Mouse (Mus musculus): ENCODE results near the gene Adamtsl3. TPM values are rescaled to one million over a fixed set of nuclear protein-coding genes. Genes with fewer than 3 reads are reported as not detected.
A peak's percentile ranks its signal among the peaks of the same experiment; 100 is the strongest.
"Not testable (repeated sequence)": the region's sequence is repeated elsewhere in the genome, so short reads cannot be mapped to it uniquely, and the experiment has no call there.

Gene Adamtsl3
- total RNA-seq, 1 experiment from 2014 or later: 0.10 TPM

GRCm38 (mm10) chr7:82395751-82396512, 60.4 kb downstream of the Adamtsl3 start:
- no peak for ATAC-seq (replicated peaks in 1 of 2; ENCODE audit: insufficient read depth in 1 of 2, low FRiP score in 2 of 2, low TSS enrichment in 1 of 2, low read depth in 1 of 2, poor library complexity in 2 of 2, severe bottlenecking in 2 of 2)

DNA sequence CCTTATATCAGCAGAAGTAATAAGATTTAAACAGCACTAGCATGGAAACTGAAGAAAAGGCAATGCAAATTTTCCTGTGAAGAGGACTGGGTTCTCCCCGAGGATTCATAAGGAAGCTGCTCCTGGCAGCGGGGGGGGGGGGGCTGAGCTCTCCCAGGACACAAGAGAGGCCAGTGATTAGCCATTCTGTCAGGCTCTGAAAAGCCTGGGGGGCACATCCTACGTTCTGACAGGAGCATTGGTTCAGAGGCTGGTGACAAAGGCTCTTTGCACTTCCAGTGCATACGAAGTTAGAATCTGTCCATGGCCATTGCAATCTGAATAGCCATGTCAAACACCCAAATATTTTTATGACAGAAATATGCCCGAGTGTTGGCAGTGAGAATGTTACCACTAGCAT, 61.4 kb downstream of the Adamtsl3 start:
- ATAC-seq (replicated peaks in 1 of 2; ENCODE audit: insufficient read depth in 1 of 2, low FRiP score in 2 of 2, low TSS enrichment in 1 of 2, low read depth in 1 of 2, poor library complexity in 2 of 2, severe bottlenecking in 2 of 2): no peak

- ATAC-seq (replicated peaks in 1 of 2; ENCODE audit: insufficient read depth in 1 of 2, low FRiP score in 2 of 2, low TSS enrichment in 1 of 2, low read depth in 1 of 2, poor library complexity in 2 of 2, severe bottlenecking in 2 of 2): no peak
Measured at GRCm38 (mm10) chr7:82397632-82398031, 62.1 kb downstream of the Adamtsl3 start.

- no peak for ATAC-seq (replicated peaks in 1 of 2; ENCODE audit: insufficient read depth in 1 of 2, low FRiP score in 2 of 2, low TSS enrichment in 1 of 2, low read depth in 1 of 2, poor library complexity in 2 of 2, severe bottlenecking in 2 of 2)
Measured at GRCm38 (mm10) chr7:82405466-82406045, 70.1 kb downstream of the Adamtsl3 start.

DNA sequence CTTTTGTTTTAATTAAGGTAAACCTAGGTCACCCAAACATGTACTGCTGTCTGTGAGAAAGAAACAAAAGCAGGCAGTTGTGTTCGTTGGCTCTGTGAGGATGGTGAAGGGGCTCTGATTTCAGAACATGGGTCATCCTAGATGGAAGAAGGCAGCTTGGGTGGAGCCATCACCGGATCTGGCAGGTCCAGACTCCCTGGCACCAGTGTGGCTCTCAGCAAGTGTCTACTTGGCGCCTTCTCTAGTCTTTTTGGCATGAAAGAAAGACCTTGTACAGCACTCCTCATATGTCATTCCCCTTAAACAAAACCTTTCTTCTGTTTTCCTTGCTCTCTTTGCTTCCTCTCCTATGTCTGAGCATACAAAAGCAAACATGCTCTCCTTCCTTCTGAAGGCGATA, 75.5 kb downstream of the Adamtsl3 start:
- no peak for ATAC-seq (replicated peaks in 1 of 2; ENCODE audit: insufficient read depth in 1 of 2, low FRiP score in 2 of 2, low TSS enrichment in 1 of 2, low read depth in 1 of 2, poor library complexity in 2 of 2, severe bottlenecking in 2 of 2)

DNA sequence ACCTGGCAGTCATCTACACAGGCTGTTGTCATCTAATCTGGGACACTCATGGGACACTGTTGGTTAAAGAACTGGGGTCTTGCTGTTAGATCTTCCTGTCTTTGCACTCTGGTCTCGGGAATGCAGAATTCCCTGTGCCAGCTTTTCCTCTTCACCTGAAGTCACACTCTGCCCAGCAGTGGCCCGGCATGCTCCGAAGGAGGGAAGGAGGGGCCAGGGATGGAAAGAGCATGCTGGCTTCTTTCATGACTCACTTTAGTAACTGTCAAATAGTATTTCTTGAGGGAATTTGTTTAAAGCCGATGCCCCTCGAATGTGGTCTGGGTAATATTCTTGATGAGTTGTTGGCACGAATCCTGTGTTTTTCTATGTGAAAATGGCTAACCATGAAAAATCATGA, 81.2 kb downstream of the Adamtsl3 start:
- no peak for ATAC-seq (replicated peaks in 1 of 2; ENCODE audit: insufficient read depth in 1 of 2, low FRiP score in 2 of 2, low TSS enrichment in 1 of 2, low read depth in 1 of 2, poor library complexity in 2 of 2, severe bottlenecking in 2 of 2)

- no peak for ATAC-seq (replicated peaks in 1 of 2; ENCODE audit: insufficient read depth in 1 of 2, low FRiP score in 2 of 2, low TSS enrichment in 1 of 2, low read depth in 1 of 2, poor library complexity in 2 of 2, severe bottlenecking in 2 of 2)
Measured at GRCm38 (mm10) chr7:82417053-82417452, 81.6 kb downstream of the Adamtsl3 start.

DNA sequence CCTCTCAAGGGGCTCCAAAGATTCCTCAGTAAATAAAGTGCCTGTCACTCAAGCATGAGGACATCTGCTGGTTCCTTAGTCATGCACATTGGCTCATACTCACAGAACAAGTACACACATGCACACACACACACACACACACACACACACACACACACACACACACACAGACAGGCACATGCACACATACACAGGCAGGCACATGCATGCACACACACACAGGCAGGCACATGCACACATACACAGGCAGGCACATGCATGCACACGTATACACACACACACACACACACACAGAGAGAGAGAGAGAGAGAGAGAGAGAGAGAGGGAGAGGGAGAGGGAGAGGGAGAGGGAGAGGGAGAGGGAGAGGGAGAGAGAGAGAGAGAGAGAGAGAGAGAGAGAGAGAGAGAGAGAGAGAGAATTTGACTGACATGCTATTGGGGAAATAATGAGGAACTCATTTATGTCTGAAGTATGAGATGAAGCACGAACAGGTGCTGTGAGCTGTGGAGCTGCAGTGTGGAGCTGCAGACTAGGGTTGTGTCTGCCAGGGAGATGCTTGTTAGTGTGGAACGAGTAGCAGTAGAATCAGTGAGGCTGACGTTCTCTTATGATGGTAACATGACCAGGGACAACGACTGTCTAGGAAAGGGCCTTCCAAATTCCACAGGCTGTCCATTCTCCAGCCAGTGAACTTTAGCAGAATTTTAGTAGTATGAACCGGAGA, 85.0 kb downstream of the Adamtsl3 start:
- ATAC-seq (replicated peaks in 1 of 2; ENCODE audit: insufficient read depth in 1 of 2, low FRiP score in 2 of 2, low TSS enrichment in 1 of 2, low read depth in 1 of 2, poor library complexity in 2 of 2, severe bottlenecking in 2 of 2): not testable (repeated sequence)

DNA sequence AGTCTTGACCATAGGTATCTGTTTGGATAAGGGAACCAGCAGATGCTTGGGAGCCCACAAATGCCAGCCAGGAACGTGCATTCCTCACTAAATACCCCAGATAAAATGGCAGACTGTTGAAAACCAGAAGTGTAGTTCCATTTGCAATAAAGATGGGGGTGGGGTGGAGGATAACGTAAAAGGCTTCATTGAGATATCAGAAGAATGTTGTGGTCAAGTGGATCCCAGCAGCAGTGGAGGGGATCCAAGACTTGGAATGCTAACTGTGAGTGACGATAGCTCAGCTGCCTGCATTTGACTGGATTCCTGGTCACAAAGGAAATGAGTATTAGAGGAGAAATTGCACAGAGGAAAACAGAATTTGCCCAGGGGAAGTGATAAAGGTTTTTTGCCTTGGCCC, 87.1 kb downstream of the Adamtsl3 start:
- ATAC-seq (replicated peaks in 1 of 2; ENCODE audit: insufficient read depth in 1 of 2, low FRiP score in 2 of 2, low TSS enrichment in 1 of 2, low read depth in 1 of 2, poor library complexity in 2 of 2, severe bottlenecking in 2 of 2): no peak

DNA sequence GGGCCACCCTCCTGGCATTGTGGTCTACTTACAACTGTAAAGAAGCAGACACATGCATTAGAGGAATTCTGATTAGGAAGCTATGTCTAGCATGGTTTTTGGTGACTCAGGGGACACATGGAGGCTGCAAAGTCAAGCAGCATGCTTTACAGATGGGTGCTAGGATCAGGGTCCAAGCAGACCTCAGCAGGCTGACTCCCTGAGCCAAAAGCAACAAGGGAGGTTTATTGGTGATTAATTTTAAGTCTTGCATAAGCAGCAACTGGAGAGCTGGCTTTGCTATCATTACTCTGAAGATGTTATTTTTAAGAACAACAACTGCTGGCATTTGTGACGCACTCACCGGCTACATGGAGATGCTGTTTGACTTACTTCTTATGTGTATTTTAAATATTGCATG, 88.1 kb downstream of the Adamtsl3 start:
- ATAC-seq (replicated peaks in 1 of 2; ENCODE audit: insufficient read depth in 1 of 2, low FRiP score in 2 of 2, low TSS enrichment in 1 of 2, low read depth in 1 of 2, poor library complexity in 2 of 2, severe bottlenecking in 2 of 2): no peak

DNA sequence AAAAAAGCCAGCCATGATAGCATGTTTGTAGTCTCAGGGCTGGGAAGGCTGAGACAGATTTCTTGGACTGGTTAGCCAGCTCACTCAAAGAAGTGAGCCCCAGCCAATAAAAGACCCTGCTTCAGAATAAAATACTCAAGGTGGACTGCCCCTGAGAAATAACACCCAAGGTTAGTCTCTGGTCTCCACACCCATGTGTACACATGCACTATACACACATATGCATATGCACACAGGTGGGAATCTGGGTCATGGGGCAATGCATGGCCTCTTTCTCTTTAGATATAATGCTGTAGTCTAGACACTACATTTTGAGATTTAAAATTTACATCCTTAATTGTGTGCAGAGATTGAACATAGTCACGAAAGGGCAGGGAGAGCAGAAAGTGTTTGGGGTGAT, 88.8 kb downstream of the Adamtsl3 start:
- ATAC-seq (replicated peaks in 1 of 2; ENCODE audit: insufficient read depth in 1 of 2, low FRiP score in 2 of 2, low TSS enrichment in 1 of 2, low read depth in 1 of 2, poor library complexity in 2 of 2, severe bottlenecking in 2 of 2): no peak

GRCm38 (mm10) chr7:82425374-82425773, 89.9 kb downstream of the Adamtsl3 start:
- ATAC-seq (replicated peaks in 1 of 2; ENCODE audit: insufficient read depth in 1 of 2, low FRiP score in 2 of 2, low TSS enrichment in 1 of 2, low read depth in 1 of 2, poor library complexity in 2 of 2, severe bottlenecking in 2 of 2): no peak

DNA sequence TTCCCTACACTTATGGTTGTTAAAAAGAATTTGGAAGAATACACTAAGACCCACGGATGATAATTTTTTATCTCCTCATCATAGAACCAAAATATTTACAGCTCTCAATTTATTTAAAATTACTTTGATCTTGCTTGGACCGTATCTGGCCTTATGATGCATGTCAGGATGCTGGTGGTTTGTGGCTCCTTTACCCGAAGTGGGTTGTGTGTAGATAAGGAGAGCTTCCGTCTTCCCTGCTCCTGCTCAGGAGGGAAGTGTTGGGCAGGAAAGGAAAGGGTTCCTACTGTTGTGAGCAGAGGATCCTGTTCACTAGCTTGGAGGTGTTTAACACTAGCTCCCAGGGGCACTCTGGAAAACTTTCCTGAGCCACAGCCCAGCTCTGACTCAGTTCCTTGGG, 94.0 kb downstream of the Adamtsl3 start:
- peak in 1 of 2 experiments; percentile 22; a peak in 1 of 4 replicates for ATAC-seq (replicated peaks in 1 of 2; ENCODE audit: insufficient read depth in 1 of 2, low FRiP score in 2 of 2, low TSS enrichment in 1 of 2, low read depth in 1 of 2, poor library complexity in 2 of 2, severe bottlenecking in 2 of 2)

DNA sequence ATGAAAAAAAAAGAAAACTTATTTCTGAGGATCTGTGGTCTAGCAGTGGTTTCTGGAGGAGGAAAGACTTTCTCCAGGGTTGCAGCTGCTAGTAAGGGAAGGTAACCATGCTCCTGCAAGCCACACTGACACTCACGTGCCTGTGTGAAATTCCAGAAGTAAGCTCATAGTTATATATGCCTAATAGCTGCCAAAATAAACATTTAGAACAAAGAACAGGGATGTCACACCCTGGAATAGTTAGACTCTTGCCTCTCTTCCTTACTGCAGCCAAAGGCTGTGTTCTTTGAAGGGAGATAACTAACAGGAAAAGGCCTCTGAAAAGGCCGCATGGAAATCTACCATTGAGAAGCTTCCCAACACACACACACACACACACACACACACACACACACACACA, 96.1 kb downstream of the Adamtsl3 start:
- ATAC-seq (replicated peaks in 1 of 2; ENCODE audit: insufficient read depth in 1 of 2, low FRiP score in 2 of 2, low TSS enrichment in 1 of 2, low read depth in 1 of 2, poor library complexity in 2 of 2, severe bottlenecking in 2 of 2): no peak

- no peak for ATAC-seq (replicated peaks in 1 of 2; ENCODE audit: insufficient read depth in 1 of 2, low FRiP score in 2 of 2, low TSS enrichment in 1 of 2, low read depth in 1 of 2, poor library complexity in 2 of 2, severe bottlenecking in 2 of 2)
Measured at GRCm38 (mm10) chr7:82433226-82433625, 97.7 kb downstream of the Adamtsl3 start.

DNA sequence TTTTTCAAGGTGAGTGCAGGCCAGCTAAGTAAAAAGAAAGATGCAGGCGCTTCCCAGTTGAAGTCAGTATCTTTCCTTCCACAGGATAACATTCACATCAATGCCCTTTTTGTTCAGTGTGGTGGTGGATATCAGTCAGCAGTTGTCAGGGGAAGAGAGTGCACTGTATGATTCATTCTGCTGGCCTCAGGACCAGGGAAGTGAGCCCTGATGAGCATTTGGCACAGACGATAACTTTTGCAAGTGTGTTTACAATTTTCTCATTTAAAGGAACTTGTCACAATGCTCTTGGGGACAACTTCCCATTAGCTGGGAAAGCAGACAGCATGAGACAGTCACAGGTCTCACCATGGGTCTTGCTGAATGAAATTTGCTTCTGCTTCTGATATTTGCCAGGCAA, 122.9 kb downstream of the Adamtsl3 start:
- no peak for ATAC-seq (replicated peaks in 1 of 2; ENCODE audit: insufficient read depth in 1 of 2, low FRiP score in 2 of 2, low TSS enrichment in 1 of 2, low read depth in 1 of 2, poor library complexity in 2 of 2, severe bottlenecking in 2 of 2)

DNA sequence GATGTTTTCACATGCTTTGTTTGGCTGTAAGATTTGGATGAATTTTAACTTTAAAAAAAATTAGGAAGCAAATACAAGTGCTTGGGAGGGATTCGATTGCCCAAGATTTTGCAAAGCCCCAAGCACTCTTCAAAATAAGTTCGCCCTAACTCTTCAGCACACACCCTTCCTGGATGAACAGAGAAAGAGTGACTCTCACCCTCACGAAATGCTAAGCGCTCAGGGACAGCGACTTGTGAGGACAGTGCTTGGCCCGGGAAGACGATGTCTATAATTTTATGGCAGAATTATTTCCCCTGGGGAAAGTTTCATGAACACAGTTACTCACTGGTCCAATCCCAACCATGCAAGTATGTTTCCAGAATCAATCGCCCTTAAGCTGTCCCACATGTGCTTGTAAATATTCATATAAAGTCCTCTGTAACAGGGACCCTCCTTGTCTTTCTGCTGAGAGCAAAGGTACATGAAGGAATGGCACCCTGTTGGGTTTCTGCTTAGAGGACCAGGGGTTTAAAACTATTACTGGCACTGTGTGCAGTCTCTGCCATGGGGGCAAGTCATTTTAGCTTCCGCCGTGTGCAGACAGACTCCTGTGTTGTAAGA, 127.5 kb downstream of the Adamtsl3 start:
- ATAC-seq (replicated peaks in 1 of 2; ENCODE audit: insufficient read depth in 1 of 2, low FRiP score in 2 of 2, low TSS enrichment in 1 of 2, low read depth in 1 of 2, poor library complexity in 2 of 2, severe bottlenecking in 2 of 2): no peak

GRCm38 (mm10) chr7:82464364-82464763, 128.9 kb downstream of the Adamtsl3 start:
- ATAC-seq (replicated peaks in 1 of 2; ENCODE audit: insufficient read depth in 1 of 2, low FRiP score in 2 of 2, low TSS enrichment in 1 of 2, low read depth in 1 of 2, poor library complexity in 2 of 2, severe bottlenecking in 2 of 2): no peak

All from hematopoietic stem cell, adult 5-6 weeks (primary cell).